Mouse (Mus musculus): Measurements from ENCODE around the gene Jmjd4.
A peak's percentile ranks its signal among the peaks of the same experiment; 100 is the strongest.

Jmjd4 gene

GRCm38 (mm10) chr11:59471413-59472325, 21.8 kb downstream of the Jmjd4 start:
- DNase-seq, result peak in 1 of 2 experiments; percentile 22

GRCm38 (mm10) chr11:59472326-59472677, 22.5 kb downstream of the Jmjd4 start, which contains the start of gene Zfp867:
TSS of gene Zfp867 (minus strand) at chr11:59472474.
- peak; percentile 92 to 95 for DNase-seq

- DNase-seq, result no peak
These were observed 27.4 kb downstream of the Jmjd4 start for GRCm38 (mm10) chr11:59477240-59477639.

GRCm38 (mm10) chr11:59483212-59483611, 33.4 kb downstream of the Jmjd4 start:
- peak; percentile 78 to 79 for DNase-seq

- no peak for DNase-seq
These were observed 35.8 kb downstream of the Jmjd4 start for GRCm38 (mm10) chr11:59485641-59486040.

GRCm38 (mm10) chr11:59486222-59486621, 36.4 kb downstream of the Jmjd4 start:
- DNase-seq, result no peak

DNA sequence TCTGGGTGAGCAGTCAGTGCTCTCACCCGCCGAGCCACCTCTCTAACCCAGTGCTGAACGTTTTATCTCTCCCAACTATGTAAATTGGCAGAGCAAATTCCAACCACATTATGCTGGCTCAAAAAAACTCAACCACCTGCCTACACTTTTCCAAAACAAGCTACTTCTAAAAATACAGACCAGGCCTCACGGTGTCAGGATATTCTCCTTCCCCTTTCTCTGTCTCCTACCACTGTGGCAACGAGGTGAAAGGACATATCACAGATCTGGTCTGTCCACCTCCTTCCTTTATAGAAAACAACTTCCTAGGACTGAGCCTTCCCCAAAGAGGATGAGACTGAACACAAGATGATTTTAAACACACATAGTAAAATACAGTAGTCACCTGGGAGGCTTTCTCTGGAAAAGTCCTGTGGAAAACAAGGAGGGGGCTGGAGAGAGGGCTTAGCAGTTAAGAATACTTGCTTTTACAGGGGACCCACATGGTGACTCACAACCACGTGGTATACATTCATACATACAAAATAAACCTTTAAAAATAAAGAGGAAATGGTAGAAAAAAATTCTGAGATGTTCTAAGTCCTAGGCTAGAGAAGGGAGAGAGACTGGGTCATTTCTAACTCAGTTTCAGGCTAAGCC, 46.9 kb downstream of the Jmjd4 start:
- no peak for DNase-seq

DNA sequence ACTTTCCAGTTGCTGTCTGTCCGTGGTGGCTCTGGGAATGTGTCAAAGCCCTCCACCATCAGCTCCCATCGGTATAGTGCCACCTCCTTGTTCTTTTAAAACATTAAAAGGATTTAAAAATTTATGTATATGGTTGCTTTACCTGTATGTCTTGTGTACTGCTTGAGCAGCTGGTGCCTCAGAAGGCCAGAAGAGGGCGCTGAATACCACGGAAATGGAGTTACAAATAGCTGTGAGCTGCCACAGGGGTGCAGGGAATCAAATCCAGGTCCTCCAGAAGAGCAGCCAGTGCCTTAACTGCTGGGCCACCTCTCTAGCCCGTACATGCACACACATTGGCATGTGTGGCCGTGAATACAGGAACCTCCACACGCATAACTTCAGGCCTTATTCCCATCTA, 47.9 kb downstream of the Jmjd4 start:
- no peak for DNase-seq

DNA sequence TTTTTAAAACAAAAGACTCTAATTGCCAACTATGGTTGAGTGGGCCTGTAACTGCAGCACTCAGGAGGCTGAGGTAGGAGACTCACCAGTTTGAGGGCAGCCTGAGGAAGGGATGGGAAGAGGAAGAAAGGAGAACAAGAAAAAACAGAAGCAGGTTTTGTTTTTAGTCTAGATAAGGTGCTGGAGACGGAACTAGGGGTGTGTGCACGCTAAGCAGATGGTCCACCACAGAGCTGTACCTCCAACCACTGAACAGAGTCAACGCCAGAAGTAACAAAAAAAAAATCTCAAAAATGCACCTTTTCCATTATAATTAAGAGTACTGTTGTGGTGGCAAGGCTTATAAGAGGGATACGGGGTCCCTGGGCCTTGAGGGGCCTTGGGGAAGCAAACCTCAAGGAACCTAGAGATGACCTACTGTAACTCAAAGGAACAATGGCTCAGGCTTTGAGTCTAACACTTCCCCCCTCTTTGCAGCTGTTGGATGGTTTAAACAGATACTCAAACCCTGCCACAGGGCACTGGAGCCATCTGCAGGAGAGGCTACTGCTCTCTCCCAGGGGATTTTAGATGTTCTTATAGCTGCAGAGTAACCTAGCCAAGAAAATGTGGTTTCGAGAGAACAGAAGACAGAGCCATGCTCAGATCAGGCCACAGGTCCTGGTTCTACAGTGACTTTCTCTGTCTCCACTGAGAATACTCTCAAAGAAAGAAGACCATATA, 52.3 kb downstream of the Jmjd4 start:
- DNase-seq, result no peak

GRCm38 (mm10) chr11:59505351-59505838, 55.5 kb downstream of the Jmjd4 start:
- peak; percentile 75 to 76 for DNase-seq

- peak; percentile 90 to 94 for DNase-seq
These were observed 56.2 kb downstream of the Jmjd4 start for GRCm38 (mm10) chr11:59505839-59506712.

DNA sequence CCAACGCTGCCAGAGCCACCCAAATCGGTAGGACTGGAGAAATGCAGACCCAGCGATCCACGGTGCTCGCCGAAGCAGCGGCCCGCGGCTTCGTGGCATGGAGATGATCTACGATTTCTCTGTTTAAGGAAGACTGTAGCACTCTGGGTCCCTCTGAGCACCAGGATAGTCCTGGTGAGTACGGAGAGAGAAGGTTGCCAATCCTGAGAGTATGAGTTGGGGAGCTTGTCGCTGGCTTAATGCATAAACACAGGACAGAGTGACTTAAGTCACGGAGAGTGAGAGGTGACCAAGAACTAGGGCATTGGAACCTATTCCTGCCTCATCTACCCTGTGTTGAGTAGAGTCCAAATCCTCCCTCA, 56.8 kb downstream of the Jmjd4 start:
- DNase-seq, result no peak

Measured in cerebellum, postnatal 14 days (tissue).